Mouse (Mus musculus): ENCODE measurements around the gene Setd3. TPM values are rescaled to one million over a fixed set of nuclear protein-coding genes. Genes with fewer than 3 reads are reported as not detected.

Gene Setd3
- polyA plus RNA-seq, 1 experiment from 2014 or later = 121 TPM

- Histone ChIP-seq H3K79me2 (ENCODE audit: inconsistent target) (no peaks in the 10 kb centered on the region), H3K4me3 (ENCODE audit: inconsistent target) (no peak overlapping the region), H3K27ac (no peak overlapping the region), H3K36me3 (ENCODE audit: inconsistent target) (no peaks in the 10 kb centered on the region)
- WGBS (ENCODE audit: missing documents) = 70% methylated on average over 18 of the region's 18 CpGs
Observed at GRCm38 (mm10) chr12:108213090-108214041, 34.3 kb upstream of the Setd3 start.

GRCm38 (mm10) chr12:108212476-108212875 lies 33.4 kb upstream of the Setd3 start:
- Histone ChIP-seq H3K36me3 (ENCODE audit: inconsistent target) (no peaks in the 10 kb centered on the region), H3K79me2 (ENCODE audit: inconsistent target) (no peaks in the 10 kb centered on the region), H3K4me3 (ENCODE audit: inconsistent target) (no peak overlapping the region), H3K27ac (no peak overlapping the region)
- WGBS (ENCODE audit: missing documents) = 93% methylated on average over 6 of the region's 6 CpGs

DNA sequence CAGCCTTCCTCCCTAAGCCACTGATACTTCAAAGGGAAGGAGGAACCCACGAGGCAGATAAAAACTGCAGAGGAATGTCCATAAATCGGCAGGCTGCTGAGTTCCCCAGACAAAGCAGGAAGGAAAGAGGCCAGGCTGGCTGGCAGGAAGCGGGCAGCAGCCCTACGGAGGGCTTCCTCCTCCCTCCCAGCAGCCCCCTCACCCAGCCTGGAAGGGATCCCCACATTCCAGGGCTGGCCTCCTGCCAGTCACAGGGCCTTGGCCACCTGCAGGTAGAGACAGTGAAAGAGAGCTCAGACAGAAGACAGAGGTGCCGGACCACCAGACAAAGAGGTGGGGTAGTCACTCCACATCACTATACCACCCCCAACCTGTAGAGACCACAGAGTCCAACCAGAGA lies 33.0 kb upstream of the Setd3 start:
- Histone ChIP-seq H3K36me3 (ENCODE audit: inconsistent target) (no peaks in the 10 kb centered on the region), H3K79me2 (ENCODE audit: inconsistent target) (no peaks in the 10 kb centered on the region), H3K4me3 (ENCODE audit: inconsistent target) (no peak overlapping the region), H3K27ac (no peak overlapping the region)
- WGBS (ENCODE audit: missing documents) = 23% methylated on average over 5 of the region's 5 CpGs

- no peaks in the 10 kb centered on the region for H3K79me2 ChIP-seq (ENCODE audit: inconsistent target)
- no peaks in the 10 kb centered on the region for H3K36me3 ChIP-seq (ENCODE audit: inconsistent target)
- H3K27ac ChIP-seq = no peak overlapping the region
- WGBS (ENCODE audit: missing documents) = 94% methylated on average over 14 of the region's 15 CpGs
- no peak overlapping the region for H3K4me3 ChIP-seq (ENCODE audit: inconsistent target)
Observed at GRCm38 (mm10) chr12:108210623-108211022, 31.5 kb upstream of the Setd3 start.

- Histone ChIP-seq H3K36me3 (ENCODE audit: inconsistent target) (no peaks in the 10 kb centered on the region), H3K27ac (no peak overlapping the region), H3K79me2 (ENCODE audit: inconsistent target) (no peaks in the 10 kb centered on the region), H3K4me3 (ENCODE audit: inconsistent target) (no peak overlapping the region)
- 36% methylated on average over 13 of the region's 13 CpGs for WGBS (ENCODE audit: missing documents)
Observed at GRCm38 (mm10) chr12:108208726-108209438, 29.8 kb upstream of the Setd3 start.

DNA sequence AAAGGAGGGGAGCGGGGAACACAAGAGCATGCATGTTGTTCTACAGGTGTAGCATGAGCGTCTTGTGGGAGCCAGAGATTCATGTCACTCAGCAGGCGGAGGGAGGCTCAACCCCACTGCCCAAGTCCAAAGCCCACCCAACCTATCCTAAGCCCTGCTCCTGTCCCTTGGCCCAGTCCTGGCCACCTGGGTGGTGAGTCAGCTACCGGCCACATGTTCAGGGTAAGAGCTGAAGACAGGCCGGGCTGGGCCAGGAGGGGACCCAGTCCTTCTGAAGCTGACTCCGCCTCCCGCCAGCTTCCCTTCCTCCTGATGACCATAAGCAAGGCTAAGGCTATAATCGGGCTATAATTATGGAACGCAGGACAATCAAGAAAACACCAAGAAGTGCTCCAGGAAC lies 29.1 kb upstream of the Setd3 start:
- no peak overlapping the region for H3K4me3 ChIP-seq (ENCODE audit: inconsistent target)
- WGBS (ENCODE audit: missing documents) = 92% methylated on average over 9 of the region's 9 CpGs

DNA sequence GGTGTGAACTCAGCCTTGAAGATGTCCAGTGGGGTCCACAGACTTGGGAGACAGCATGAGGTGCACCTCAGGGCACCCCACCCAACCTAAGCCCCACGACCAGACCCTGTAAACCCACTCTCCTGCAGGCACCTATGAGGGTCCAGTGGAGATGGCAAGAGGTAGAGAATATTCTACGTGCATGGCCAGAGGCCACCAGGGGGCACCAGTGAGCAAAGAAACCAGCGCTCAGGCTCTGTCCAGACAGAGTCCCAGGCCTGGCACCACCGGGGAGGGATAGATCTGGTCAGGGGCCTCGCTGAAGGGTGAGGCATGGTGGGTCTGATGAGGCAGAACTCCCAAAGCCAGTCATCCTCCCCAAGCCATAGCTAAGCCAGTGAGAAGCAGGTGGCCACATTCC lies 27.5 kb upstream of the Setd3 start:
- Histone ChIP-seq H3K36me3 (ENCODE audit: inconsistent target) (peaks cover 5% of the 10 kb centered on the region), H3K4me3 (ENCODE audit: inconsistent target) (no peak overlapping the region), H3K27ac (no peak overlapping the region), H3K79me2 (ENCODE audit: inconsistent target) (no peaks in the 10 kb centered on the region)
- WGBS (ENCODE audit: missing documents) = 16% methylated on average over 5 of the region's 5 CpGs

More for the DNA sequence above, 29.1 kb upstream of the Setd3 start:
- no peaks in the 10 kb centered on the region for H3K79me2 ChIP-seq (ENCODE audit: inconsistent target)
- H3K27ac ChIP-seq = no peak overlapping the region
- no peaks in the 10 kb centered on the region for H3K36me3 ChIP-seq (ENCODE audit: inconsistent target)

DNA sequence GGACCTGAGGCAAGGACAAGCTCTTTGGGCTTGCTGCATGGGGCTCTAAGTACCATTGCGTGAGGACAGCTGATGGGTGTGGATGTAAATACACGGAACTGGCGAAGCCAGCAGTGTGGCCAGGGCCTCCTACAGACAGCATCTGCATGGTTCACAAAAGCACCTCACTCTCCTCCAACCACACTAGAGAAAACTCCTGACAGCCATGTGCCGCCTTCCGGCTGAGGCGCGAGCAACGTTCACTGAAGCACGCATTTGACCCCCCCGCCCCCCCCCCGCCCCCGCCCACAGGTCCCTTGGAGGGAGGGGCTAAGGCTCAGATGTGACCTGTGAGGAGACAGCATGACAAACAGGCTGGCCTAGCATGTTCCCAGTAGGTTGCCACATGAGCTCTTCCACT lies 25.9 kb upstream of the Setd3 start:
- Histone ChIP-seq H3K79me2 (ENCODE audit: inconsistent target) (no peaks in the 10 kb centered on the region), H3K27ac (no peak overlapping the region), H3K36me3 (ENCODE audit: inconsistent target) (peaks cover 19% of the 10 kb centered on the region), H3K4me3 (ENCODE audit: inconsistent target) (no peak overlapping the region)
- 100% methylated on average over 3 of the region's 12 CpGs for WGBS (ENCODE audit: missing documents)

DNA sequence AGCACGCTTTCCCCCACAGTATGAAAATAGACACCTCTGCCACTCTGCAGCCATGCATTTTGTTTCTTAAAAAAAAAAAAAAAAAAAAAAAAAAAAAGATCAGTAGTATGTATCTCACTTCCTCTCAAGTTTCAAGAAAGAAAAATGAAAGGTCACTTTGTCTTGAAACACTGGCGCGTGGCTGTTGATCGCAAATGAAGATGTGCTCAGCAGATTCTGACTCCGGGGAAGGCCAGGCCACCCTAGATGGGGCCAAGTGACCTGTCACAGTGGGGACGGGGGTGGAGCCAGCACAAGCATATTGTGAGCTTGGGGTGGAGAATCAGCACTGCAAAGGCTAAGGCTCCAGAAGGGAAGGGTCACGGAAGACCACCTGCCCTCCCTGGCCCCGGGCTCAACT lies 24.8 kb upstream of the Setd3 start:
- no peak overlapping the region for H3K27ac ChIP-seq
- H3K4me3 ChIP-seq (ENCODE audit: inconsistent target) = no peak overlapping the region
- no peaks in the 10 kb centered on the region for H3K79me2 ChIP-seq (ENCODE audit: inconsistent target)
- 75% methylated on average over 7 of the region's 8 CpGs for whole genome bisulfite sequencing (ENCODE audit: missing documents)
- peaks cover 30% of the 10 kb centered on the region for H3K36me3 ChIP-seq (ENCODE audit: inconsistent target)

GRCm38 (mm10) chr12:108200094-108200493 lies 21.0 kb upstream of the Setd3 start:
- Histone ChIP-seq H3K4me3 (ENCODE audit: inconsistent target) (no peak overlapping the region), H3K79me2 (ENCODE audit: inconsistent target) (no peaks in the 10 kb centered on the region), H3K27ac (no peak overlapping the region), H3K36me3 (ENCODE audit: inconsistent target) (peaks cover 67% of the 10 kb centered on the region)
- WGBS (ENCODE audit: missing documents) = 89% methylated on average over 1 of the region's 1 CpGs

GRCm38 (mm10) chr12:108198447-108198846 lies 19.3 kb upstream of the Setd3 start:
- WGBS (ENCODE audit: missing documents) = 85% methylated on average over 3 of the region's 4 CpGs
- Histone ChIP-seq H3K79me2 (ENCODE audit: inconsistent target) (no peaks in the 10 kb centered on the region), H3K36me3 (ENCODE audit: inconsistent target) (peaks cover 84% of the 10 kb centered on the region), H3K4me3 (ENCODE audit: inconsistent target) (no peak overlapping the region), H3K27ac (no peak overlapping the region)

GRCm38 (mm10) chr12:108195761-108196160 lies 16.6 kb upstream of the Setd3 start:
- Histone ChIP-seq H3K79me2 (ENCODE audit: inconsistent target) (no peaks in the 10 kb centered on the region), H3K36me3 (ENCODE audit: inconsistent target) (peaks cover 97% of the 10 kb centered on the region), H3K27ac (no peak overlapping the region), H3K4me3 (ENCODE audit: inconsistent target) (no peak overlapping the region)
- WGBS (ENCODE audit: missing documents) = 96% methylated on average over 11 of the region's 11 CpGs

- Histone ChIP-seq H3K36me3 (ENCODE audit: inconsistent target) (peaks cover 94% of the 10 kb centered on the region), H3K4me3 (ENCODE audit: inconsistent target) (no peak overlapping the region), H3K27ac (no peak overlapping the region), H3K79me2 (ENCODE audit: inconsistent target) (no peaks in the 10 kb centered on the region)
- 94% methylated on average over 5 of the region's 5 CpGs for WGBS (ENCODE audit: missing documents)
Observed at GRCm38 (mm10) chr12:108193878-108194277, 14.8 kb upstream of the Setd3 start.

DNA sequence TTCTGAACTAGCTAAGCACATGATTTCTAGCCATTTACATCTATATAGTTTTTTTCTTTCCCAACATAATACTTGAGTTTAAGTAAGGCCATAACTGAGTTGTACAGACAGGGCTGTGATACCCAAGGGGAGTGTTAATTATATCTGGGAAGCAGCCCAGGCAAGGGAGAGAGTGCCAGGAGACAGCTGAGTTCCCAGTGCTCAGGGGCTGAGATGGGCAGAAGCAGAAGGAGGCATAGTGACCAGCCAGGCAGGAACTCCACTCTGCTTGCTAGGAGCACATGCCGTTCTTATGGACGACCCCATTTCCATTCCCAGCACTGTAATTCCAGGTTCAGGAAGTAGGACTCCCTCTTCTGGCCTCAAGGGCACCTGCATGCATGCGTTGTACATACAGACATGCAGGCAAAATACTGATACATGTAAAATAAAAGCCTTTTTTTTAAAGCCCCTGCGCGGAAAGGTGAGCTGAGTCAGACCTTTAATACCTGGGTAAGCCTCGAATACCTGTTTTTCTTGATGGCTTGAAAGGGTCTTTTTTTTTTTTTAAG lies 8.5 kb upstream of the Setd3 start:
- WGBS (ENCODE audit: missing documents) = 96% methylated on average over 6 of the region's 6 CpGs
- H3K4me3 ChIP-seq (ENCODE audit: inconsistent target) = no peak overlapping the region
- peaks cover 36% of the 10 kb centered on the region for H3K79me2 ChIP-seq (ENCODE audit: inconsistent target)
- H3K36me3 ChIP-seq (ENCODE audit: inconsistent target) = peaks cover 67% of the 10 kb centered on the region
- H3K27ac ChIP-seq = no peak overlapping the region

DNA sequence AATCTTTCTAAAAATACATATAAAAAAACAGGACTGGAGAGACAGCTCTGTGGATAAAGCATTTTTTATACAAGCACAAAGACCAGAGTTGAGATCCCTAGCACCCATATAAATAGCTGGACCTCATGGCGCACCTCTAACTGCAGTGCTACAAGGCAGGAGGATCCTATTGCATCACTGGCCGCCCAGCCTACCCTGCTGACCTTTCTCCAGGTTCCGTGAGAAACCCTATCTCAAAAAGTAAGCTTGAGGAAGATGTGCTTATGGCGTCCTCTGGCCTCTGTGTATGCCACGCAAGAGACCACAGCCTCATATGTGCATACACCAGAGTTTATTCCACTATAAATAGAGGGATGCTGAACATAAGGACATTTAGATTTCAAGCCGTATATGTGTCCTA lies 2.6 kb upstream of the Setd3 start:
- Histone ChIP-seq H3K4me3 (ENCODE audit: inconsistent target) (no peak overlapping the region), H3K27ac (no peak overlapping the region), H3K36me3 (ENCODE audit: inconsistent target) (peaks cover 21% of the 10 kb centered on the region), H3K79me2 (ENCODE audit: inconsistent target) (peaks cover 83% of the 10 kb centered on the region)
- WGBS (ENCODE audit: missing documents) = 92% methylated on average over 6 of the region's 6 CpGs
